Mouse (Mus musculus) lung, postnatal 0 days (tissue): ENCODE measurements around the gene Eme1. TPM values are rescaled to one million over a fixed set of nuclear protein-coding genes. Genes with fewer than 3 reads are reported as not detected.

Source experiments
- ATAC-seq: fragments of 200-750 bp; cut with Nextera tagmentation; 2 replicates; pipeline ENCODE4 v1.8.0; 2017; ENCODE audit warnings: moderate library complexity
- DNase-seq: peaks from one replicate; pipeline ENCODE4 v3.0.0-alpha.2; 2016; ENCODE audit warnings: low spot score
- H3K27ac ChIP-seq: fragments of 300-500 bp; sonication (generic); 2 replicates; pipeline ENCODE4 v1.5.1; 2014; ENCODE audit warnings: antibody characterized with exemption, mild to moderate bottlenecking, low read length, mixed read lengths
- H3K27me3 ChIP-seq: fragments of 300-500 bp; sonication (generic); replicated peaks from 2 replicates; pipeline ENCODE4 v1.6.1; 2014; ENCODE audit warnings: low read length, mixed read lengths; ENCODE audit not compliant: insufficient read depth
- H3K36me3 ChIP-seq: fragments of 300-500 bp; sonication (generic); 2 replicates; pipeline ENCODE4 v1.6.1; 2014; ENCODE audit warnings: low read length, mixed read lengths; ENCODE audit not compliant: insufficient read depth
- H3K4me1 ChIP-seq: fragments of 300-500 bp; sonication (generic); 2 replicates; pipeline ENCODE4 v1.6.1; 2014; ENCODE audit warnings: antibody characterized with exemption, low read depth, low read length, mixed read lengths; ENCODE audit not compliant: insufficient read depth
- H3K4me2 ChIP-seq: fragments of 300-500 bp; sonication (generic); replicated peaks from 2 replicates; pipeline ENCODE4 v1.6.1; 2014; ENCODE audit warnings: low read depth, mild to moderate bottlenecking, low read length, moderate library complexity, mixed read lengths
- H3K4me3 ChIP-seq: fragments of 300-500 bp; sonication (generic); 2 replicates; pipeline ENCODE4 v1.5.1; 2014; ENCODE audit warnings: low read depth, low read length
- H3K9ac ChIP-seq: fragments of 300-500 bp; sonication (generic); replicated peaks from 2 replicates; pipeline ENCODE4 v1.6.1; 2014; ENCODE audit warnings: low read depth, mild to moderate bottlenecking
- H3K9me3 ChIP-seq: fragments of 300-500 bp; sonication (generic); 2 replicates; pipeline ENCODE4 v1.6.1; 2016; ENCODE audit warnings: low read length, mixed read lengths
- CTCF ChIP-seq: IDR thresholded peaks from 2 replicates; pipeline ENCODE4 v1.5.1; 2016; ENCODE audit warnings: antibody characterized with exemption, mild to moderate bottlenecking
- EP300 ChIP-seq: IDR thresholded peaks from 2 replicates; pipeline ENCODE4 v1.6.1; 2016; ENCODE audit warnings: antibody characterized with exemption, mild to moderate bottlenecking, control low read depth
- WGBS: fragments of 180-500 bp; shearing (Covaris S2); extraction: QIAGEN DNeasy Blood & Tissue Kit; methylation state at CpG from one replicate; pipeline ENCODE4 v1.1.7; 2014; 5-methylcytosine and 5-hydroxymethylcytosine counted together
- polyA plus RNA-seq: library from polyadenylated mRNA; unstranded; fragments of >200 nt; fragmentation: Nextera tagmentation; extraction: Ambion mirVana; gene quantifications from 2 replicates; pipeline ENCODE4 v1.2.1, GENCODE M21; 2015

The Eme1 gene
- 0.87 and 1.0 TPM in 2 replicates for polyA plus RNA-seq

- Histone ChIP-seq H3K9me3 (no peaks in the 10 kb centered on the region), H3K36me3 (peaks cover 9% of the 10 kb centered on the region; the same call in 1 of the 2 replicates), H3K4me1 (peaks cover 3% of the 10 kb centered on the region; the same call in 1 of the 2 replicates), H3K27me3 (no peaks in the 10 kb centered on the region), H3K9ac (peak within 1 kb of the TSS; percentile 55), H3K4me2 (peak within 1 kb of the TSS; percentile 75), H3K27ac (peak within 1 kb of the TSS; percentile 78), H3K4me3 (peak within 1 kb of the TSS; percentile 63)
- peak; percentile 88 for DNase-seq
- 1% methylated on average over 32 of the region's 32 CpGs for WGBS
- TF ChIP-seq CTCF (no peak), EP300 (peak; percentile 55; the same call in 1 of the 2 replicates)
- ATAC-seq, result peak; percentile 93
These were observed at the start of gene Eme1, which contains the start of gene Mrpl27 for GRCm38 (mm10) chr11:94653663-94654436. Gene Eme1 (minus strand): TSS chr11:94653964. Gene Mrpl27 (plus strand): TSS chr11:94653767.

DNA sequence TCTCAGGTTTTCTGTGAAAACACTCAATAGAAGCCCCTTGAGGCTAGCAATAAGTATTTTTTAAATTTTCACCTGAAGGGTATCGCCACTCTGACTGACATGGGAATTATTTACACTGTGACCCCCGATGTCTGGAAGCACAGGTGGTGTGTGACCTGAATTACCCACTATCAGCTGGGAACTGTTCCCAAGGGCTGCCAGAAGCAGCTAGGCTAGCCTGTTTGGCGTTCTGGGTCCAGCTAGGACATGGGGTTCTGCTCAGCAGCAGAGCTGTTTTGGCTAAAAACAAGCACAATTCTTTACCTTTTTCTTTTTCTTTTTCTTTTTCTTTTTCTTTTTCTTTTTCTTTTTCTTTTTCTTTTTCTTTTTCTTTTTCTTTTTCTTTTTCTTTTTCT, 48.4 kb upstream of the Eme1 start:
- DNase-seq (no peak), ATAC-seq (no peak)
- no peaks in the 10 kb centered on the region for H3K27me3 ChIP-seq
- no peaks in the 10 kb centered on the region for H3K4me1 ChIP-seq
- H3K36me3 ChIP-seq, result no peaks in the 10 kb centered on the region
- H3K9ac ChIP-seq, result no peak overlapping the region
- no peaks in the 10 kb centered on the region for H3K9me3 ChIP-seq
- WGBS, result 17% methylated on average over 3 of the region's 3 CpGs
- no peak overlapping the region for H3K4me3 ChIP-seq
- no peak for TF ChIP-seq CTCF
- no peak for TF ChIP-seq EP300
- no peak overlapping the region for H3K27ac ChIP-seq
- no peak overlapping the region for H3K4me2 ChIP-seq

DNA sequence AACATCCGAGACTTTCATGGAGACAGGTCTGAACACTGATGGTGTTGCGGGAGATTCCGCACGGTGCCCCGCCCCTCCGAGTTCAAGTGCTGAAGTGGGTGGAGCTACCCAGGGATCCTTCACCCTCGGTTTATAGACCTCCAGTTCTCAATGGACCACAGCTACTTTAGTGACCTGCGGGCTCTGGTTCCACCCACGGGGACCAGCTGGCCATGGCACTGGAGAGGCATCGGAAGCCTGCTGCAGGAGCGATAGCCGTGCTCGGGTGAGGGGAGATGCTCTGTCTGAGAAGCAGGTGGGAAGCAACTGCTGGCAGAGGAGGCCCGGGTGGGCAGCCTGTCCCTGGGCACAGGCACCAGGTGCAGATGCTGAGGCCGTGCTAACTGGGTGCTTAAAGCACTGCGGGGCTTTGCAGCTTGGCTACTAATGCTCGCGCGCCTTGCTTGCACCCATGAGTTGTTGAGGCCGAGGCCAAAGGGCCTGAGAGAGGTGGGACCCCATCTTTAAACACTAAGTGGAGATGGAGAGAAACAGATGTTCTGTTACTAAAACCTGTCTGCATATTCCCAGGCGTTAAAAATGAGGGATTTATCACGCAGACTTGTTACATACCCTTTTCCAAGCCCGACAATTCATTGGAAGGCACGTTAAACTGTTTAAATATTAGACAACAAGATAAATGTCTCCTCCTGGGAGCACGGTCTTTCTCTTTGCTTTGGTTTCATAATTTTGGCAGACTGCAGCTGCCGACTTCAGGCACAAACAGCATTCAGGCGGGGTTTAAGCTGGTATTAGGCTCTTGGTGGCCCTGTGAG, 47.8 kb upstream of the Eme1 start:
- DNase-seq, result no peak
- H3K9me3 ChIP-seq, result no peaks in the 10 kb centered on the region
- H3K4me1 ChIP-seq, result no peaks in the 10 kb centered on the region
- TF ChIP-seq EP300 (no peak), CTCF (no peak)
- no peak overlapping the region for H3K27ac ChIP-seq
- peak overlapping the region; percentile 8; the same call in 1 of the 2 replicates for H3K4me2 ChIP-seq
- no peak for ATAC-seq
- H3K4me3 ChIP-seq, result no peak overlapping the region
- H3K9ac ChIP-seq, result no peak overlapping the region
- H3K36me3 ChIP-seq, result no peaks in the 10 kb centered on the region
- no peaks in the 10 kb centered on the region for H3K27me3 ChIP-seq
- WGBS, result 34% methylated on average over 27 of the region's 27 CpGs

GRCm38 (mm10) chr11:94699399-94699798, 45.6 kb upstream of the Eme1 start:
- 93% methylated on average over 3 of the region's 3 CpGs for WGBS
- no peaks in the 10 kb centered on the region for H3K27me3 ChIP-seq
- H3K27ac ChIP-seq, result no peak overlapping the region

DNA sequence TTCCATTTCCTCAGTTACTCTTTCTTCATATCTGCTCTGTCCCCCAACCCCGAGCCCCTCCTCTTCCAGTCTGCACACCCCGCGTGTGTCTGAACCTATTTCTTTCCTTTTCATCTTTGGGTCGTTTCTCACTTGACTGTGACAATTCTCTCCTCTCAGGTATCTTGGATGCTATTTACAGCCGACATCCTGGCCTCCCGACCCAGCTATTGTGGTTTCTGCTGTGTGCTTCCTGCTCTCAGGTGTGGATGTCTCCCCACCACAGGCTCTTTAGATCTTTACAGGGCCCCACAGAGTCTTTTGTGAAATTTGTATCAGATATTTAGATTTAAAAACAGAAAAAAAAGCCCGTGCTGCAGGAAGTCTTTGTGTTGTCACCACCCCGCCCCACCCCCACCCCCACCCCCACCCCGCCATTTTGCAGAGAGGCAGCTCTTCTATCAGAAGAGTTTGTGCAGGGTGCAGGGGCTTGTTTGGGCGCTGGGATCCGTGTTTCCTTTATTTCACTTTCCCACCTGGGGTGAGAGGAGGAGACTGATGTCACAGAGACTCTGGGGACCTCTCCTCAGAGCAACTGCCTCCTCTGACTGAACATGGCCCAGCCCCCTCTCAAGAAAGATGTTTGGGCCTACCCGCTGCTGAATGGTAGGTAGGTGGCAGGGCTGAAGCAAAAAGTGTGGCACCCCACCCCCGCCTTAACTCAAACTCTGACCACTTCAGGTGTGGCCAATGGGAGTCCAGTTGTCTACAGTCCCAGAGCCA, 44.1 kb upstream of the Eme1 start:
- H3K27ac ChIP-seq, result no peak overlapping the region
- WGBS, result 45% methylated on average over 13 of the region's 13 CpGs
- no peak for TF ChIP-seq EP300
- TF ChIP-seq CTCF, result no peak
- ATAC-seq (no peak), DNase-seq (no peak)
- H3K9me3 ChIP-seq, result no peaks in the 10 kb centered on the region
- H3K4me2 ChIP-seq, result no peak overlapping the region
- no peak overlapping the region for H3K4me3 ChIP-seq
- H3K27me3 ChIP-seq, result no peaks in the 10 kb centered on the region
- no peaks in the 10 kb centered on the region for H3K4me1 ChIP-seq
- H3K9ac ChIP-seq, result no peak overlapping the region
- H3K36me3 ChIP-seq, result no peaks in the 10 kb centered on the region

More at GRCm38 (mm10) chr11:94699399-94699798, 45.6 kb upstream of the Eme1 start:
- Histone ChIP-seq H3K4me2 (no peak overlapping the region), H3K9me3 (no peaks in the 10 kb centered on the region), H3K4me1 (no peaks in the 10 kb centered on the region), H3K36me3 (no peaks in the 10 kb centered on the region), H3K4me3 (no peak overlapping the region), H3K9ac (no peak overlapping the region)
- ATAC-seq (no peak), DNase-seq (no peak)
- TF ChIP-seq CTCF, result no peak
- TF ChIP-seq EP300, result no peak

- no peaks in the 10 kb centered on the region for H3K27me3 ChIP-seq
- H3K4me2 ChIP-seq, result no peak overlapping the region
- no peak for TF ChIP-seq EP300
- peak; percentile 15; the same call in 1 of the 2 replicates for TF ChIP-seq CTCF
- H3K9ac ChIP-seq, result no peak overlapping the region
- H3K9me3 ChIP-seq, result no peaks in the 10 kb centered on the region
- WGBS, result 89% methylated on average over 2 of the region's 2 CpGs
- no peak overlapping the region for H3K27ac ChIP-seq
- no peaks in the 10 kb centered on the region for H3K36me3 ChIP-seq
- no peak overlapping the region for H3K4me3 ChIP-seq
- no peak for DNase-seq
- no peak for ATAC-seq
- H3K4me1 ChIP-seq, result no peaks in the 10 kb centered on the region
These were observed 43.4 kb upstream of the Eme1 start for GRCm38 (mm10) chr11:94697140-94697539.
